In genomic region chr14:119521056-119521455, GRCm38 (mm10) we compare ENCODE assay signal across 26 mouse cellular contexts.
DNase-seq lines count a peak whose midpoint lies in the region; ATAC-seq and TF ChIP-seq lines count a peak whose summit lies in the region.
"Had no signal": no experiment of that assay in that cellular context is flagged by ENCODE, and none has a peak within 500 bp of the region (broad histone marks: within the 10 kb centered on the region; RNA-seq: fewer than 3 reads in every experiment).

No protein-coding gene starts in this region.

- H3K27me3 ChIP-seq in intestine, embryonic 15.5 days (replicated peaks): no peaks in the 10 kb centered on the region
- no peaks in the 10 kb centered on the region for H3K27me3 ChIP-seq in intestine, postnatal 0 days (replicated peaks; ENCODE audit: control insufficient read depth, insufficient read depth, low read length)
- H3K27me3 ChIP-seq in lung, embryonic 14.5 days (ENCODE audit: insufficient read depth, low read length): no peaks in the 10 kb centered on the region
- no peaks in the 10 kb centered on the region for H3K27me3 ChIP-seq in lung, postnatal 0 days (replicated peaks; ENCODE audit: insufficient read depth, low read length)
- no peaks in the 10 kb centered on the region for H3K27me3 ChIP-seq in intestine, embryonic 16.5 days (replicated peaks; ENCODE audit: control insufficient read depth, insufficient read depth, low read length)
- H3K27me3 ChIP-seq: embryonic facial prominence, embryonic 13.5 days; heart, embryonic 12.5 days; heart, embryonic 15.5 days had no signal

- no peak overlapping the region for H3K9ac ChIP-seq in intestine, embryonic 15.5 days
- H3K9ac ChIP-seq in intestine, postnatal 0 days (ENCODE audit: low read depth, low read length): no peak overlapping the region
- H3K9ac ChIP-seq in lung, embryonic 14.5 days: no peak overlapping the region
- no peak overlapping the region for H3K9ac ChIP-seq in lung, postnatal 0 days (replicated peaks; ENCODE audit: low read depth)
- no peak overlapping the region for H3K9ac ChIP-seq in intestine, embryonic 16.5 days (ENCODE audit: low read depth, low read length)
- H3K9ac ChIP-seq: embryonic facial prominence, embryonic 13.5 days; forebrain, embryonic 12.5 days; forebrain, embryonic 15.5 days; heart, embryonic 12.5 days; heart, embryonic 15.5 days had no signal

- ATAC-seq in intestine, embryonic 15.5 days: peak; percentile 31; the same call in 1 of the 2 replicates
- no peak for ATAC-seq in intestine, postnatal 0 days
- peak; percentile 63 for ATAC-seq in lung, embryonic 14.5 days (ENCODE audit: insufficient read depth)
- ATAC-seq in lung, postnatal 0 days: no peak
- ATAC-seq in intestine, embryonic 16.5 days: peak; percentile 13; the same call in 1 of the 2 replicates
- ATAC-seq: activated CD4-positive, CD25-positive, alpha-beta regulatory T cell, adult 4 months; forebrain, embryonic 15.5 days had no signal

- peak; percentile 83 for DNase-seq in lung, embryonic 14.5 days
- DNase-seq in lung, postnatal 36 days: no peak
- DNase-seq in lung, postnatal 0 days (ENCODE audit: low spot score): peak; percentile 25
- no peak for DNase-seq in lung, postnatal 14 days
- DNase-seq: adrenal gland, adult 8-10 months; adrenal gland, postnatal 25 days; cerebellum, adult 11-12 months; cerebellum, adult 8-10 months; cerebellum, postnatal 36 days; embryo, embryonic 11 days; gastrocnemius, postnatal 25 days; heart, adult 18-20 months; heart, postnatal 10 days; heart, postnatal 36 days had no signal

- TF ChIP-seq EP300 in lung, postnatal 0 days (IDR thresholded peaks at IDR 0.05): 0 out of 2 replicates have a peak, but pooled peaks have one; percentile 15

- H3K4me2 ChIP-seq in intestine, embryonic 15.5 days (replicated peaks): no peak overlapping the region
- H3K4me2 ChIP-seq in intestine, postnatal 0 days (replicated peaks; ENCODE audit: low read depth): no peak overlapping the region
- H3K4me2 ChIP-seq in lung, embryonic 14.5 days: no peak overlapping the region
- H3K4me2 ChIP-seq in lung, postnatal 0 days (replicated peaks; ENCODE audit: low read depth, low read length): no peak overlapping the region
- H3K4me2 ChIP-seq in intestine, embryonic 16.5 days (ENCODE audit: low read depth, low read length): no peak overlapping the region
- H3K4me2 ChIP-seq: embryonic facial prominence, embryonic 13.5 days; forebrain, embryonic 12.5 days; forebrain, embryonic 15.5 days; heart, embryonic 12.5 days; heart, embryonic 15.5 days had no signal

- H3K27ac ChIP-seq in intestine, embryonic 15.5 days: peak overlapping the region; percentile 6; the same call in 1 of the 2 replicates
- H3K27ac ChIP-seq in intestine, postnatal 0 days (ENCODE audit: low read depth, low read length): no peak overlapping the region
- peak overlapping the region; percentile 79; the same call in 1 of the 2 replicates for H3K27ac ChIP-seq in lung, embryonic 14.5 days (ENCODE audit: low read depth)
- H3K27ac ChIP-seq in lung, postnatal 0 days (ENCODE audit: low read length): no peak overlapping the region
- no peak overlapping the region for H3K27ac ChIP-seq in intestine, embryonic 16.5 days (ENCODE audit: low read length)
- H3K27ac ChIP-seq: embryonic facial prominence, embryonic 10.5 days; embryonic facial prominence, embryonic 13.5 days; forebrain, embryonic 12.5 days; forebrain, embryonic 15.5 days; heart, embryonic 15.5 days; hindbrain, embryonic 10.5 days had no signal

- H3K4me3 ChIP-seq in intestine, embryonic 15.5 days (replicated peaks): no peak overlapping the region
- no peak overlapping the region for H3K4me3 ChIP-seq in intestine, postnatal 0 days (ENCODE audit: low read depth, low read length)
- no peak overlapping the region for H3K4me3 ChIP-seq in lung, embryonic 14.5 days (ENCODE audit: low read depth, low read length)
- no peak overlapping the region for H3K4me3 ChIP-seq in lung, postnatal 0 days (ENCODE audit: low read depth, low read length)
- H3K4me3 ChIP-seq in intestine, embryonic 16.5 days (ENCODE audit: low read length): no peak overlapping the region
- H3K4me3 ChIP-seq: embryonic facial prominence, embryonic 10.5 days; embryonic facial prominence, embryonic 13.5 days; erythroblast, embryonic 14.5 days; forebrain, embryonic 12.5 days; forebrain, embryonic 15.5 days; heart, embryonic 12.5 days; heart, embryonic 15.5 days; hindbrain, embryonic 10.5 days had no signal

- no peak for TF ChIP-seq CTCF in intestine, postnatal 0 days (IDR thresholded peaks at IDR 0.05; ENCODE audit: low read depth)
- no peak for TF ChIP-seq CTCF in lung, embryonic 14.5 days (IDR thresholded peaks at IDR 0.05; ENCODE audit: low read depth)
- no peak for TF ChIP-seq CTCF in lung, postnatal 0 days (IDR thresholded peaks at IDR 0.05)

- H3K36me3 ChIP-seq in intestine, embryonic 15.5 days: no peaks in the 10 kb centered on the region
- no peaks in the 10 kb centered on the region for H3K36me3 ChIP-seq in intestine, postnatal 0 days (ENCODE audit: control insufficient read depth, insufficient read depth)
- H3K36me3 ChIP-seq in lung, embryonic 14.5 days (ENCODE audit: insufficient read depth): no peaks in the 10 kb centered on the region
- H3K36me3 ChIP-seq in lung, postnatal 0 days (ENCODE audit: insufficient read depth, low read length): no peaks in the 10 kb centered on the region
- H3K36me3 ChIP-seq in intestine, embryonic 16.5 days (ENCODE audit: control insufficient read depth, insufficient read depth, low read length): no peaks in the 10 kb centered on the region
- H3K36me3 ChIP-seq: embryonic facial prominence, embryonic 10.5 days; embryonic facial prominence, embryonic 13.5 days; forebrain, embryonic 12.5 days; forebrain, embryonic 15.5 days; heart, embryonic 12.5 days; heart, embryonic 15.5 days; hindbrain, embryonic 10.5 days had no signal

- no peaks in the 10 kb centered on the region for H3K9me3 ChIP-seq in intestine, embryonic 15.5 days
- H3K9me3 ChIP-seq in intestine, postnatal 0 days (ENCODE audit: control insufficient read depth): no peaks in the 10 kb centered on the region
- H3K9me3 ChIP-seq in lung, embryonic 14.5 days (ENCODE audit: low read depth, low read length): no peaks in the 10 kb centered on the region
- no peaks in the 10 kb centered on the region for H3K9me3 ChIP-seq in lung, postnatal 0 days (ENCODE audit: low read length)
- no peaks in the 10 kb centered on the region for H3K9me3 ChIP-seq in intestine, embryonic 16.5 days (ENCODE audit: control insufficient read depth, low read length)
- H3K9me3 ChIP-seq: embryonic facial prominence, embryonic 10.5 days; embryonic facial prominence, embryonic 13.5 days; forebrain, embryonic 12.5 days; forebrain, embryonic 15.5 days; heart, embryonic 12.5 days; heart, embryonic 15.5 days; hindbrain, embryonic 10.5 days had no signal

- 60% methylated on average over 1 of the region's 1 CpGs for WGBS in intestine, embryonic 15.5 days
- 75% methylated on average over 1 of the region's 1 CpGs for WGBS in intestine, postnatal 0 days
- 47% methylated on average over 1 of the region's 1 CpGs for WGBS in lung, embryonic 14.5 days
- WGBS in lung, postnatal 0 days: 41% methylated on average over 1 of the region's 1 CpGs
- 66% methylated on average over 1 of the region's 1 CpGs for WGBS in intestine, embryonic 16.5 days

- no peaks in the 10 kb centered on the region for H3K4me1 ChIP-seq in intestine, embryonic 15.5 days (replicated peaks)
- H3K4me1 ChIP-seq in intestine, postnatal 0 days (replicated peaks; ENCODE audit: control insufficient read depth, insufficient read depth, low read length): no peaks in the 10 kb centered on the region
- peaks cover 4% of the 10 kb centered on the region for H3K4me1 ChIP-seq in lung, embryonic 14.5 days (ENCODE audit: insufficient read depth)
- no peaks in the 10 kb centered on the region for H3K4me1 ChIP-seq in lung, postnatal 0 days (ENCODE audit: insufficient read depth, low read depth, low read length)
- H3K4me1 ChIP-seq in intestine, embryonic 16.5 days (ENCODE audit: control insufficient read depth, insufficient read depth, low read length): no peaks in the 10 kb centered on the region
- H3K4me1 ChIP-seq: embryonic facial prominence, embryonic 10.5 days; embryonic facial prominence, embryonic 13.5 days; forebrain, embryonic 12.5 days; forebrain, embryonic 15.5 days; heart, embryonic 12.5 days; heart, embryonic 15.5 days; hindbrain, embryonic 10.5 days had no signal

Comparison
In these comparisons a context has a peak if more than half of its experiments do, and no peak if none do; other contexts are left out.
1. ATAC-seq: peak in intestine, embryonic 15.5 days (single experiment), lung, embryonic 14.5 days (single experiment) and intestine, embryonic 16.5 days (single experiment); none in intestine, postnatal 0 days (single experiment) and lung, postnatal 0 days (single experiment).
2. H3K27ac ChIP-seq: peak in intestine, embryonic 15.5 days (single experiment) and lung, embryonic 14.5 days (single experiment); none in intestine, postnatal 0 days (single experiment), lung, postnatal 0 days (single experiment) and intestine, embryonic 16.5 days (single experiment).
3. DNase-seq: peak in lung, embryonic 14.5 days (single experiment) and lung, postnatal 0 days (single experiment); none in lung, postnatal 36 days (single experiment) and lung, postnatal 14 days (single experiment).